Mouse (Mus musculus): ENCODE measurements at regions not wholly inside any gene's neighbourhood (a gene's known extent, or its start where the extent isn't known, plus 50 kb on each side); places are given as distances from the start of the nearest gene placed in this dataset.

DNA sequence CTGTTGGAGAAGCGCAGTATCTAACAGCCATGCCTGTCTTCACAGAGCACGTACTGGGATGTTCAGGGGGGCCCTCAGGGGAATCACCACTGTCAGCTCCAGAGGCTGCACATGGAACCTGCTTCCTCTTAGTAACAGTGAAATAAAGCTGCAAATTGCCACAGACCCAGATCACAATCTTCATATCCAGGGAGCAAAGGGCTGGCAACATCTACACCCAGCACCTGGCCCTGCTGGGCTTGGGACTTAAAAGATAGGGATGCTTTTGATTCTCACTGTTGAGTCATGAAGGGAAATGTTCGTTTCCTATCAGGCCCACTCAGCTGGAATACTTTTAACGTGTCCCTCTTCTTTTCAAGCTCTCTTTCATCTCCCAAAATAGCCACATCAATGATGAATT is 322.4 kb upstream of the Trib2 start:
- DNase-seq (ENCODE audit: low spot score) = no peak

DNA sequence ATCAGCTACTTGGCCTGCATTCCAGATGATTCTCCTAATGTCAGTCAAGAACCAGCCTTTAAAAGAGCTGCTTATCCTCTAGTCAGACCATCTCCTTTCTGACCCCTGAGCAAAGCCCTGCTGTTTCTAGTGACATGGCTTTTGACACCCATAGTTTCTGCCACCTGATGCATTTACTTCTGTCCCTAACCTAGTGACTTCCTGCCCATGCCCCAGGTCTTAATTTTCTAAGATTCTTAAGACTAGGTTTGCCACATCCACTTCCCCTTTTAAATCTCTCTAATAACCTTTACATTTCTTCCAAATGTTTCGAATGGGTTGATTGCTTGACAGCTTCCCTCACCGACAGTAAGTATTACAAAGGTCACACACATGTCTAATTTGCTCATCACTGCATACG is 321.1 kb upstream of the Trib2 start:
- DNase-seq (ENCODE audit: low spot score) = no peak

DNA sequence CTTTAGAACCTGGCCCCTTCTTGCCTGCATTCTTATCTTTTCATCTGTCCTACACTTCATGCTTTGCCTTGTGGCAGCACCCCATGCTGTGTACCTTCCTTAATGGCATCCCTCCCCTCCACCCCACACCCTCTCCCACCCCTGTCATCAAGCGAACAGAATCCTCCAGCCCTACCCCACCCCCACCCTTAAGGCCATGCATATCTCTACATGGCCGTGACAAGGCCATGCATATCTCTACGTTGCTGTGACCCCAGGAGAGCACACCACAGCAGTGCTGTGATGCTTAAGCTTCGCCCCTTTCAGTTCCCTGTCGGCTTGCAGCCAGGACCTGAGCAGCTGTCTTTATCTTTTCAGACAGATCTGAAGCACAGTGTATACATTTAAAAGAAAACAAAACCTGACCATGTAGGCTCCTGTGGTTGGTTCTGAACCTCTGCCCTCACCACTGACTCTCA is 319.5 kb upstream of the Trib2 start:
- no peak for DNase-seq (ENCODE audit: low spot score)

DNA sequence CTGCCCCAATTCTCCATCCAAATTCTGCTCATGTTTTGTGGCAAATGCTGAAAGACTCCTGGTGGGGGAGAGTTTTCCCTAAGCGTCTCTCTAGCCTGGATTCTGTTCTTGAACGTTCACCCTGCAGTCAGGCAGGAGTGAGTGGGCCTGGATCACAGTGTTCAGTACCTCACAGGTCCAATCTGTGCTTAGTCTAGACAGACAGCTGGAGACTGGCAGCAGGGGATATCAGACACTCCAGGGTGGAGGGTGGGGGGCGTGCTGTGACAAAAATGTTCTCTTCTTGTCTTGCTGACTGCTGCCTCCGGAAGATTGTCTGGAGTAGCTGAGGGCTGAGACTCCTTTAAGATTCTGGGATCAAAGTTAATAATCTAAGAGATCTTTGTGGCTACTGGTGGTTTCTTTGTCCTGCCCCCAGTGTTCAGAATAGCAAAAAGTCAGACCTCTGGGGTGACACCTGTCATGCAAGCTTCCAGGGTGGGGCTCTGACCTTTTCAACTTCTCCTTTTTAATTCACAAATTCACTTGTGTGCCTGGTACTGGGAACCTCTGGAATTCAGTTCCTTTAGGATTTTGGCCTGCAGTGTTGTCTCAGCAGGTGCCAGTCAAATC is 319.0 kb upstream of the Trib2 start:
- no peak for DNase-seq (ENCODE audit: low spot score)

DNA sequence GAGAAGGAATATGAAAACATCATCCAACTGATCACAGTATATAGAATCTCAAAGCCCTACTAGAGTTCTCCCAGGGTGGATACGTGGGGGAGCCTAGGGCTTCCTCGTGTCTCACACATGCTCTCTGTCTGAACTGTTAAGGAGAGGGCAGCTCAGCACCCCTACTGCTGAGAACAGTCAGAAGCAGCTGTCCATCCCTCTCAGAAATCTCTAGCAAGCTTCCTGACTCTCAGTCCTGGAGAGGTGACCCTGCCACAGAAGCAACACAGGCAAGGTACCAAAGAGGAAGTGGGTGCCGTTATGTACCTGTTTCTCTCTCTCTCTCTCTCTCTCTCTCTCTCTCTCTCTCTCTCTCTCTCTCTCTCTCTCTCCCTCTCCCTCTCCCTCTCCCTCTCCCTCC is 317.7 kb upstream of the Trib2 start:
- no peak for DNase-seq (ENCODE audit: low spot score)

DNA sequence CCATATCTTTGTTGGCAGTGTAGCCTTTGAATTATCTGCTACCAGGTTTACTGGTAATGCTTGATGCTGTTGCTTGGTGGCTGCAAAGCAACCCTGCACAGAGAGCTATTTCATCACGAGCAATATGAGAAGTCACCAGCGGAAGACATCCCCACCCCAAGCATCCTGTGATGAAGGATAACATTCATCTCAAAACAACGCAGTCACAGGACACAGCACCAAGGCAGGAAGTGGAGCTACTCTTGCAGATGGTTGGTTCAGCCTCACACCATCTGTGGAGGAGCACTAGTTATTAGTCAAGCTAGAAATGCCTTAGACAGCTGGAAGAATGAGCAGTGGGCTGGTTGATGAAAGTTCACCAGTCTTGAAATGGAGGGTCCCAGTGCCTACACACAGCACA is 316.5 kb upstream of the Trib2 start:
- DNase-seq (ENCODE audit: low spot score) = no peak

DNA sequence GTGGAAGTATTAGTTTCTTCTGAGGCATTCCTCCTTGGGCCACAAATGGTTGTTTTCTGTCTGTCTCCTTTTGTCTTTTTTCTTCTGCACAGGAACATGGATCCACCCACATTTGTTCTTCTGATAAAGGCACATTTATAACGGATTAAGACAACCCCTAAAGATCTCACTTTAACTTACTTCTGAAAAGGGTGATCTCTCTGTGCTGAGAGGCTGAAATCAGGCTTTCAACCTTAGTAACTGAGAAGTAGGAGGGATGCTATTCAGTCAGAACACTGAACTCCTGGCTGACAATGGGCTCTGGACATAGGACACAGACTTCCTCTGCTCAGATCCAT is 315.0 kb upstream of the Trib2 start:
- DNase-seq (ENCODE audit: low spot score) = no peak

DNA sequence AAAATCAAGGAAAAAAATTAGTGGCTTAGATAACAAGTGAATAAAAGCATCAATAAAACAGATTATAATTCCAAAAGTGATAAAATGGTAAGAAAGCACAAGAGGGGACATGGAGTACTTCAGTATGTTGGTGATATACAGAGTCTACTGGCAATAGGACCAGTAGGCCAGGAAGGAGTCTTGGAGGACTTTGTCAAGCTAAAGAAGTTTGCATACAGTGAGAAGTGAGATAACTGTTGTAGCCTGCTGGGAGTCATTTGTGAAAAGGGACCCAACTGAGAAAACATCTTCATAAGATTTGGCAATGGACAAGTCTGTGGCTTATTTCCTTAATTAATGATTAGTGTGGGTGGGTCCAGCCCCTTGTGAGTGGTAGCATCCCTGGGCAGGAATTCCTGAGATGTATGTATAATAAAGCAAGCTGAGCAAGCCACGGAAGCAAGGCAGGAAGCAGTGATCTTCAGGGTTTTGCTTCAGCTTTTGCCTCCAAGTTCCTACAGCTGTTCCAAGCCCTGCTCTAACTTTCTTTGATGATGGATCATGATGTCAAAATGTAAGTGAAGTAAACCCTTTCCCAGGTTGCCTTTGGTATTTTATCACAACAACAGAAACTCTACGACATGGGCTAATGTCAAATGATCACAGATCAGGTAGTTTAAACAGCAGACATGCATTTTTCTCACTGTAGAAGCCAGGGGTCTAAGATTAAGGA is 314.5 kb upstream of the Trib2 start:
- no peak for DNase-seq (ENCODE audit: low spot score)

DNA sequence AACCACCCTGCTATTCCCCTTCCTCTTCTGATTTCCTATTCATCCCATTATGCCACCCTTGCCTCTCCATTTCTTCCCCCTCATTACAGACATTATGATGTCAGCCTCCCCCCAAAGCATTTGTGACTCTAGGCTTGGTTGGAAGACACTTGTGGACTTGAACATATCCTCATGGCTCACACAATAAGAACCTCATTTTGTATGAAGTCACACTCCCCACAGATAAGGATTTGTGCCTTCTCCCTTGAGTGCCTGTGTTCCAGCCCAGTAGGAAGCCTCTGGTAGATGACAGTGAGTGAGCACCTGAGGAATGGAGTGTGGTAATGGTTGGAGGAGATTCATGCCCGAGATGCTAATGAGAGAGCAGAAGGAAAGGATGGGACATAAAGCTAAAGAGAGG is 313.9 kb upstream of the Trib2 start:
- no peak for DNase-seq (ENCODE audit: low spot score)

DNA sequence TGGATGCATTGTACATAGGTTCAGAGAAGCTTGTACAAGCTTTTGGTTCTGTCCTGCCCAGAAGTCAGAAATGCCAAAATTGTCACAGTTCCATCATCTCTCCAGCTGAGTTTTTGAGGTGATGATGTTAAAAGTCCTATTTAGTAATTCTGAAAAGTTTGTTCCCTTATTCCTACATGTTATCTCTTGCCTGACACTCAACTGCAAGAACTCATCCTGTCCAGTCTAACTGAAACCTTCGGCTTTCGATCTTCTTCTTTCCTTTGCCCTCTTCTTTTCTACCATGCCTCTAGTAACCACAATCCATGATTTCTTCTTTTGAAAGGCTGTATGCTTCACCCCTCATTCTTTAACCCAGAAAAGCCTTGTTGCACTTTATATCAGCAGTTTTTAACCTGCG is 313.2 kb upstream of the Trib2 start:
- no peak for DNase-seq (ENCODE audit: low spot score)

DNA sequence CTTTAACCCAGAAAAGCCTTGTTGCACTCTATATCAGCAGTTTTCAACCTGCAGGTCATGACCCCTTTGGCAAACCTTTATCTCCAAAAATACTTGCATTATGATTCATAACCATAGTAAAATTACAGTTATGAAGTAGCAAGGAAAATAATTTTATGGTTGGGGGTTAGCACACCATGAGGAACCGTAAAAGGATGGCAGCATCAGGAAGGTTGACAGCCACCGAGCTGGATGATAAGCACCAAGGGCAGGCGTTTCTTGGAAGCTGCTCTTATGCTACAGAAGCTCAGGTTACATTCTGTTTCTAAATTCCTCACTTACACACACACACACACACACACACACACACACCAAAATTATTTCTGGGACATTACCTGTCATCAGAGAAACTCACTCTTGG is 312.5 kb upstream of the Trib2 start:
- DNase-seq (ENCODE audit: low spot score) = no peak

DNA sequence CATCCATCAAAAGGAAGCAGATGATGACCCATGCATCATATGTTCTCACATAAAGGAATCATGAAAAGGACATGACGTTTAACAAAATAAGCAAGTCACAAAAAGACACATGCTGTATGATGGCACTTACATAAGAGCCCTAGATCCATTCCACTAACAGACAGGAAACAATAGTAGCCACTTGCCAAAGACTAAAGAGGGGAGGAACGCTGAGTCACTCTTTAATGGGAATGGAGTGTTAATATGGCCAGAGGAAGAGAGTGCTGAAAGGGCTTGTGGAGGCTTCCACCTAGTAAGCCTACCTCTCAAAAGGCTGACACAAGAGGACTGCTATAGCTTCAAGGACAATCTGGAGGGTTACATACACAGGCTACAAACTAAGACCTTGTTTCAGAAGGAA is 308.2 kb upstream of the Trib2 start:
- DNase-seq (ENCODE audit: low spot score) = no peak

DNA sequence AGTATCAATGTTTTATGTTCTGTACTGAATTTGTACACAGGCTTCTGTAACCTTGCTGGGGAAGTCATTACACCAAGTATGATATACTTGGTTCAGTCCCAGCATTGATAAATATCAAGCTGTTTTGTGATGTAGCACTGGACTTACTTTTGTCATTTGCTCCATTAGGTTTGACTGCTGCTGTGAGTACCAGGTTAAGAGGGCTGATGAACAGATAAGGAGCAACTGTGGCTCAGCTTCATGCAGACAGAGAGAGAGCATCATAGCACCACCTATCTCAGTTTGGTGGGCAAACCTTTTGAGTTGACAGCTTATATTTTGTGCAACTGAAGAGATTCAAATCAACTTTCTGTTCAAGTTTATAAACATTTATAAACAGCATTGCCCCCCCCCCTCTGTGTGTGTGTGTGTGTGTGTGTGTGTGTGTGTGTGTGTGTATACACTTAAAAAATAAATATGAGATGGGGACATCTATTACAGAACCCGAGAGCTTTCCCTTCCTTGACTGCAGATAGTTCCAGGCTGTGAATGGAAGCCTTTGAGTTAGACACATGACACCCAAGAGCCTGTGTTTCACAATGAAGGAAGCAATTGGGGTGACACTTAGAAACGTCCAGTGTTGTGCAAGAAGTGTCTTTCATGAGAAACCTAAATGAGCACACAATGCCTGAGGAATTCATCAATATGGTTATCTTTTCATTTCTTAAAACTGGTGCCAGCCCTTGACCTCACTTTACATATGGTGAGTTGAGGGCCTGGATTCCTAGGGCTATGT is 305.8 kb upstream of the Trib2 start:
- no peak for DNase-seq (ENCODE audit: low spot score)

DNA sequence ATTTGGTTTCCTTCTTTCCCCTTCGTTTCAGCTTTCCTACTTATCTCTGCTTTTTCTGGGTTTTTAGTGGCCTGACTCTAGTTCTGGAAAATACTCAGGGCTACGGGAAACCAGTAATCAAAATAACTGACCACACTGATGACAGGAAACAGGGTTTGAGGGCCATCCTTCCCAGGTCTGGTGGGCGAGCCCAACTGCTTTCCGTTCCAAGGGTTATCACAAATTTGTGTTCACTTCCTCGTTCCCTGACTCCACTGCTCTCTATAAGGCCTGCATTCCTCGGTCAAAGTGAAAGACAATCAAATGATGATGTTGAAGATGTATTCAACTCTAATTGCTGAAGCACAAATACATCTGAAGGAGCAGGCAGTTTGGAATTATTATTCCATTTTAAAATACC is 305.1 kb upstream of the Trib2 start:
- no peak for DNase-seq (ENCODE audit: low spot score)

DNA sequence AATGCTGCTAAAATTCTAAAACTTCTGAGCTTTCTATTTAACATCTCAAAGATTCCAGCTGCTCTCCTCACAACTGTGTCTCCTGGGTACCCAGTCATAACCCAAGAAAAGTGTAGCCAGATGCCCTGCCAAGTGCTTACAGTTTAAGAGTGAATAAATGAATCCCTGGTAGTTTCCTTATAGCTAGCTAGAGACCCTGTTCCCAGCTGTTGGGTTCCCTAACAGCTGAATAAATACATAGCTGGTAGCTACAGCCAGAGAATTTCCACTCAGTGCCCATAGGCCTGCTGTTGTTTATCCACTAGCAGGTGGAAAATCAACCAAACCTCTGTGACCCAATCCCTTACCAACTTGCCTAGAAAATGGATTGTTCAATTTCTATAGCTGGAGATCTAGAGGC is 302.0 kb upstream of the Trib2 start:
- no peak for DNase-seq (ENCODE audit: low spot score)

DNA sequence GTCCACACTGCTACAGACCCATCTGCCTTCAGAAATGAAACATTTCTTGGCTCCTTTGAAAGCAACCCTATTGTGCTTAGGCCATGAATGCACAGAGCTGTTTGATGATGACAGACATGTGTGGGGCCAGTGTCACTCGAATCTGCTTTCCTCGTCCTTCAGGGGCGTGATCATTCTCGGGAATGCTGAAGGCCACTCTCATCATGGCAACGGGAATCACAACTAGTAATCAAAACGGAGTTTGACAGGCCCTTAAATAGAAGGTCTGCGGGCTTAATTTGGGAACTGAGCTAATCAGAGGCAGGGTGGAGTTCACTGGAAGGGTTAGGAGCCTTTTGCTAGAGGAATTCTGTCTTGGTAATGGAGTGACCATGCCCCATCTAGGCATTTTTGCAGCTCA is 290.2 kb upstream of the Trib2 start:
- peak; percentile 49 for DNase-seq (ENCODE audit: low spot score)

DNA sequence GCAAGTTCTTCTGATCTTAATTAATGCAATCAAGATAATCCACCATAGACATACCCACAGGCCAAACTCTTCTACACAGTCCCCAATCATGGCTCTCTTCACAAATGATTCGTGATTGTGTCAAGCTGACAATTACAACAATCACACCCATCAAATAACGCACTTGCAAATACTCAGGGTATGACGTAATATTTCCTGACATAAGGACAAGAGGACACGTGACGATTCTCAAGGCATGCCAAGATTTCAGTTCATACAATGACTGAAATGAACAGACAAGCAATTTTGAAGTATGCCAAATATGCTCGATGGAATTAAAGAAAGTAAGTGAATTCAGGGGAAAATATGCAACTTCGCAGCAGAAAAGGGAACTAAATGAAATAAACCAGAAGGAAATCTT is 282.1 kb upstream of the Trib2 start:
- no peak for DNase-seq (ENCODE audit: low spot score)

DNA sequence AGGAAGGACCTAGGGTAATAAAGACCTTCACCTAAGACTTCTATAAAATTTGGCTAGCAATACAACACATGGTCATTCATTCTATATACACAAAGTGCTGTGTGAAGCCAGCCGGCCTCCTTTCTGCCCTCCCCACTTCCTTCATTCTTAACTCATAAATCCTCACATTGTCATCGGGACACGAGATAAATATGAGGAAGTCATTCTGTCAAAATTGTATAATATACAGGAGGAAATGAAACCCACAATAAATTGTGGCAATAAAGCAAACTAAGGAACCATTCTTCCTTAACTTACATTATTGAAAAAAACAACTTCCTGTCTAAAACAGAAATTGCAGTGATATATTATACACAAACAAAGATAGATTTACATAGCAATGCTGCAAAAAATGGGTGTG is 275.9 kb upstream of the Trib2 start:
- no peak for DNase-seq (ENCODE audit: low spot score)

DNA sequence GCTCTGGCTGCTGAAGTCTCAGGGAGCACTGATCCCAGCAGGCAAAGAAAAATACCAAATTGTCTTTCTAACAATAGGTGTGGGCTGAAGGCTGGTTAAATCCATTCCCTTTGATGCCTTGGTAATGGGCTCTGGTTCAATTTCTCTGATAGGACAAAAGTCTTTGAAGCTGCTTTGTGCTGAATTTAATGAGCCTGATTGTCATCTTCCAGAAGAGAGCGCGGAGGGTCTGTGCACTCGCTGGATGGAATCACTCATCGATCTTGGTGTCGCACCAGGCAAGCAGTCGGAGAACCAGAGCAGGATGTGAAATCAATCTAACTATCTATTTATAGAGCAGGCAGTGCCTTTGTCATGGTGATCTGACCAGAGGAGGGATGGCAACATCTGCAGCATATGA is 274.6 kb upstream of the Trib2 start:
- peak; percentile 31 for DNase-seq (ENCODE audit: low spot score)

DNA sequence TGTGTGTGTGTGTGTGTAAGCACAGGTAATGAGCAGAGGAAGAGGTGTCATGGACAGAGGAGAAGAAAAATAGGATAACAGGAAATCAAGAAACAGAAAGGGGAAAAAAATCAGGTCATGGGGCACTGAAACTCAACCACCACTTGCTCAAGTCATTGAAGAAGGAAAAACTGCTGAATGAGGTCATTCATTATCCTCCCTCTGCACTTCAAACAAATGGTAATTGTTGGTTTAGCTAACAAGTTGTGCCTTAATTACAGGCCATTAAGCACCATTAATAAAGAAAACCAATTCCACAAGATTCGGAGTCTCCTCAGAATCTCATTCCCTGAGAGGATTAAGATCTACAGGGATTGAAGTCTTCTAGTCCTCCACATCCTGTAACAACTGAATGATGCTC is 266.5 kb upstream of the Trib2 start:
- DNase-seq (ENCODE audit: low spot score) = no peak

DNA sequence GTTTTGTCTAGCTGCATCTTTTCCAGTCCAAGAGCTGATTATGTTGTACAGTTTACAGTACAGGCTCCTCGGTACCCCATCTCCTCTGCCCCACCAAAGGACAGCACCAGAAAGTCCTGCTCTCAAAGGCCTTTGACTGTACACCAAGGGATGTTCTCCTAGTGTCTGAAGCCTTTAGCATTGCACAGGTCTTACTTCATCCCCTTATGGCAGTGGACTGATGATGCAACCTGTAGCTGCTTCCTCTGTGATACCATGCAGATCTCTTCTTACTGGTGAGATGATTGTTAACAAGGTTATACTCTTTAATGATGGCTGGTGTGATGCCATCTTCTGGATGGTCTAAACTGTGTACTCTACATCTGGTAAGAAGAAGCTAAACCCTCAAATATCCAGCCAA is 260.5 kb upstream of the Trib2 start:
- no peak for DNase-seq (ENCODE audit: low spot score)

DNA sequence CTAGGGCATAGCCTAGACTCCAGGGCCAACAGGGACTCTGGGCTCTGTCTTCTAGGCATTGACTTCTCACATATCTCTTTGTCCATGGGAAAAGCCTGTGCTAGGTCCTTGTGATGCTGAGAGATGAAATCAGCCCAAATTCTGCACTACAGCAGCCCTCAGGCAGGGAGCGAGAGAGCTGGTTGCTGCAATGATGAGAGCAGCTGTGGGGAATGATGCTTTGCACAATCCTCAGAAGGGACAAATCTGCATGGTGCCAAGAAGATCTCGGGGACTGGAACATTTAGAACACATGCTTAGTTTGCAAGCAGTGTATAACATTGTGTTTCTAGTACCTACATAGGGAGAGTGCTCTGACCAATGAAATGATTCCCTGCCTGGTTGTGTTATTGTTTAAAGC is 259.2 kb upstream of the Trib2 start:
- DNase-seq (ENCODE audit: low spot score) = no peak

DNA sequence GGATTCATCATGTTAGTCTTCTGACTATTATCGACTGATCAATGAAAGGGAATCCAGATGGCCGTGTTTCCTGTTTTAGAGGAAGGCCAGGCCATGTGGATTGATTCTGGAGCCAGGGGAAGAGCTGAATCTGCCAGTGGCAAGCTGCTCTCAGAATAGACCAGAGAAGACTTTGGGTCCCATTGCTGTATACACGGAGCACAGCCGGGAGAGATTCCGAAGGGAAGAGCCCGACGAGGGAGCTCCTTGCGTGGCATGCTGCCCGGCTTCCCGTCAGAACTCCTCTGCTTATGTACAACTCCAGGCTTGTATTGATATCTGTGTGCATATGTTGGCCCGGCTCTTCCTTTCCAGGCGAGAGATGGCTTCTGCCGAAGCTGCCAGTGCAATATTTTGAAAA is 252.2 kb upstream of the Trib2 start:
- DNase-seq (ENCODE audit: low spot score) = no peak

DNA sequence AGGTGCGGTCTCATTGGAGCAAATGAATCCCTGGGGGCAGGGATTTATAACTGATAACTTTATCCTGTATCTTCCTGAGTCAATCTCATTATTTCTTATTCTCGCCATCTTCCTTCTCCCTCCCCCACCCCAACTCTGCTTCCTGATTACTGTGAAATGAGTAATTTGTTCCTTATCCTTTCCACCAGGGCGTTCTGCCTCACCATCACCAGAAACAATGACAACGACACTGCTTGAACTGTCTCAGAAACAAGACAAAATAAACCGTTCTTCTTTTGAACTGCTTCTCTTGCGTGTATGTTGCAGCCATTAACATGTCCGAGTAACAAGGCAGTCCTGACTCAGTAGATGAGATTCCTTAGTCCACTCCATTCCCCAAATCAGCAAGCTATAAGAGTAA is 246.0 kb upstream of the Trib2 start:
- DNase-seq (ENCODE audit: low spot score) = no peak

All from retina, embryonic 14.5 days (tissue).